Mouse (Mus musculus) right cerebral cortex, adult 18-20 months (tissue): Measurements from ENCODE around the gene Slc8a2.

ENCODE experiments used
- DNase-seq: peaks from one replicate; pipeline ENCODE4 v3.0.0; 2022; ENCODE audit warnings: mixed read lengths

Gene Slc8a2

DNA sequence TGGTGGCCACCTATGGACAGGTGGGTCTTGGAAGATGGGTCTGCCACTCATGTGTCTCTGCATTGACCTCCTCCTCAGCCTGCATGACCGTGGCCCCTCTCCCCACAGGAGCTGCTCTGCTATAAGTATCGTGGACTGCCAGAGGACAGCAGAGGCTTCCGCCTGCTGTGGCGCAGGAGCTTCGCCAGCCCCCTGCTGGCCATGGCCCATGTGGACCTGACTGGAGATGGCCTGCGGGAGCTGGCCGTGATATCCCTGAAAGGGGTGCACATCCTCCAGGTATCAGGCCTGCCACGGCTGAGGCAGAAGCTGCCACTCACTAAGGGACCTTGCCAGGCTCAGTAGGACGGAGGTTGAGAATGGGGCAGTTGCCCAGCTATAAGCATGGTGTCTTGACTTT, 3.8 kb upstream of the Slc8a2 start:
- no peak for DNase-seq

DNA sequence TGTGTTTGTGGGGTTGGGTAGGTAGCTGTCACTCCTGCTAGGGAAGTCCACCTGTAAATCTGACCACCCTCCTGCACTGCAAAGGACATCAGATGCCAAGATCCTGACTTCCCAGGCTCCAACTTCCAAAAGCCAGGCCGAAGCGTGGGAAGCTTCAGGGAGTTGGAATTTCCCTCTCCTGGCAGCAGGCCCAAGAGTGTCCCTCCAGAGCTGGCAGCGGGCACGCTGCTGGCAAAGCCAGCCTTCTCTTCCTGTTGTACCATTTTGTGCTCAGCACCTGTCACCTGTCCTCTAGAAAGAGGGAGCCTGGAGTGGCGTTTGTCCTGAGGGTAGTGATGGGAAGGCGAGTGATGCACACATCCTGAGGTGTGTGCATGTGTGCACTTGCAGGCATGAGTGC, 1.3 kb upstream of the Slc8a2 start:
- DNase-seq = peak; percentile 50

DNA sequence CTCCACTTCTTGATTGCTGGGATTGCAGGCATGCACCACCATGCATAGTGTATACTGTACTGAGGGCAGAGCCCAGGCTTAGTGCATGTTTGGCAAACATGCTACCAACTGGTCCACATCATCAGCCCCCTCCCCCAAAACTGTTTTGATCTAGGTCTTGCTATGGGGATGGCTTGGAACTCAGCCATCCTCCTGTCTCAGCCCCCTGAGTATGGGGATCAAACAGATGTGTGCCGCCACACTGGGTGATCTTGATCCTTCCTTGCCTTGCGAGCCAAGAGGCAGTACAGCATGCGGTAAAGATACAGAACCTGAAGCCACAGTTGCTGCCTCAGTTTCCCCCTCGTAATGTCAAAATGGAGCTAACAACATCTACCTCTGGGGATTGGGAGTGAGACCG, 727 bp upstream of the Slc8a2 start:
- no peak for DNase-seq

DNA sequence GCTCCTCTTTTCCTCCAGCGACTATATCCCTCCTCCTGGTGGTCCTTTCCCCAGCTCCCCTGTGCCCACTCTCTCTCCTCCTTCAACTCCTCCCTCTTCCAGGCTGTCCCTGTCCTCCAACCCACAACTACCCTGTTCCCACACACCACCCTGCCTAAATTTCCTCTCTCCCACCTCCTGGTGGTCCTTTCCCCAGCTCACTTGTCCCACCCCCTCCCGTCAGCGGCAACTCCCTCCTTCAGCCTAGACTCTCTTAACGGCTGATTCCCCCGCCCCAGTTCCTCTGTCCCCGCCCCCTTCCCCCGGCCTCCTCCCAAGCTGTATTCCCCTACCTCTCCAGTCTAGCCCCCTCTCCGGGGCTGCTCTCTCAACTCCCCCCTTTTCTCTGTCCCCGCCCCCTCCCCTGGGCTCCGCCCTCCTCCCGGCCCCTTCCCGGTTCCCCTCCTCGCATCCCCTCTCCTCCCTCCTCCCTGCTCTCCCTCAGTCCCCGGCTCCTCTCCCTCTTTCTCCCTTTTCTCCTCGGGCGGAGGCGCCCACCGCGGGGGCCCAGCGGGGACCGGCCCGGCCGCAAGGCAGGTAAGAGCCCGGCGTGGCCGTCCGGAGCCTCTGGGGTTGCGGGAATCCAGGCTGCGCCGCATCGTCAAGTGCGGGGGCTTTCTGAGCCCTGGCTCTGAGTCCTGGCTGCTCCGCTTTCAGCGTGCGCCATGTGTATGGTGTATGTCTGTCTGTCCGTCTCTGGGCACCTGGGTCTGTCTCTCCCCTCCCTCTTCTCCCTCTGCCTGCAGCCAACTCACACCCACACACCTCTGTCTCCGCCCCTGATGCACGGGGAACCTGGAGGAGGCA, 443 bp downstream of the Slc8a2 start:
- peak; percentile 58 for DNase-seq

DNA sequence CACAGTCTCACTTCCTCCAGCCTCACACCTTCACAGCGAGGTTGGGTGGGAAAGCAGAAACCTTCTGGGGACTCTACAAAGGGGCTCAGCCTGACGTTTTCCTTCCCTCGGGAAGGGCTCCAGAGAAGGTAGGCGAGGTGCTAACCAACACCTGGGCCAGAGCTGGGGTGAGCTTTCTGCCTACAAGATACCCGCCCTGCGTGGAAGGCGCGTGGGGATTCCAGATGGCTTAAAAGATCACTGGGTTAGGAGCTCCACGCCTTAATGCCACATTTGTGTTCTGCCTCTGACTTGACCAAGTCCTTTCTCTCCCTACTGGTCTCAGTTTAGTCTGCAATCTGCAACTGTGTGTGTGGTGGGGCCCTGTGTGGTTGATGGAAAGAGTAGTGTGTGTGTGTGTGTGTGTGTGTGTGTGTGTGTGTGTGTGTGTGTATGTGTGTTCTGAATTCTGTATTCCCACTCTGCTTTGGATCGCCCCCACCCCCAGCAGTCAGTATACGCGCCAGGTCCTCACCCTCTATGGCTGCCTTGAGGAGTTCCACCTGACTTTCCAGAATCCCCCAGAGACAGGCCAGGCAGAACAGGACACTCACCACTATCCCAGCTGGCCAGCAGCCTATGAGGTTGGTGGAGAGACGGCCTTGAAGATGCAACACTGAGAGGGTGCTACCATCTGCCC, 1.5 kb downstream of the Slc8a2 start:
- DNase-seq = peak; percentile 52

DNA sequence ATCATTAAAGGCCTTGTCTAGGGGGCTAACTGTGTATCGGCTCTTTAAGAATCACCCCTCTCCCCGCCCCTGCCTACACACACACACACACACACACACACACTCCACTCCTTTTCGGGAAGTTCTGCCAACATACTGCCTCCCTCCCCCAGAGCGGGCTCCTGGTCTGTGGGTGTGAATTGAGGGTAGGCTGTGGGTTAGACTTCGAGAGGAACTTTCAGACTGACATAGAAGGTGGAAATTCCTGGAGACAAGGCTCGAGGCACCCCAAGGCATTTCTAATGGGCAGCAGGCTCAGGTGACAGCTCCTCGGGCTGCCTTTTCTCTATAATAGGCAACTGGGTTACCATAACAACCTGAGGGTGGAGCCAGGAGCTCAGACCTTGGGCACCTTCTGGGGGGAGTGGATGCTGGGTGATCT, 2.5 kb downstream of the Slc8a2 start:
- DNase-seq = peak; percentile 54

DNA sequence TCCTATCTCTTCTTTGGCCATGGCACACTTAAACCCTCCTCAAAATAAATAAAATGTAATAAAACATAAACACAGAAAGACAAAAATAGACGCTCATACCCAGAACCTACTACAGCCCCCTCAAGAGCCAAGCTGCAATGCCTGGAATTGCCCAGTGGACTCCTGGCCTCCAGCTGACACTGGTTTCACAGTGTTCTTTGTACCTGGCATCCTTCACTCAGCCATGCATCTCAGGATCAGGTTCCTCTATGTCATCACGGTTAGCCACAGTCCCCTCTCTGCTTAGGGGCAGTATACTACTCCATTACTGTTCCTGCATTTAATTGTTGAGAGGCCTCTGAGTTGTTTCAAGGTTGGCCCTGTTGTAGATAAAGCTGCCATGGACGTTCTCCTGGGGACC, 3.3 kb downstream of the Slc8a2 start:
- DNase-seq = no peak

DNA sequence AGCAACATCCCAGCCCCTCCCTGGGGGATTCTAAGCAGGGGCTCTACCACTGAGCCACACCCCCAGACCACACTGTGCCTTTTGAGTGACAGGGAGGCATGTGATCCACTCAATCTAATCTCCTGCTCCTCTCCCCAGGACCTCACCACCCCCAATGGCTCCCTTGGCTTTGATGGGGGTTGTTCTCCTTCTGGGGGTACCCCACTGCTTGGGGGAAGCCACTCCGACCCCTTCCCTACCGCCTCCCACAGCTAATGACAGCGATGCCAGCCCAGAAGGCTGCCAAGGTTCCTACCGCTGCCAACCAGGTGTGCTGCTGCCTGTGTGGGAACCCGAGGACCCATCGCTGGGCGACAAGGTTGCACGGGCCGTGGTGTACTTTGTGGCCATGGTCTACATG, 4.1 kb downstream of the Slc8a2 start:
- DNase-seq = no peak

DNA sequence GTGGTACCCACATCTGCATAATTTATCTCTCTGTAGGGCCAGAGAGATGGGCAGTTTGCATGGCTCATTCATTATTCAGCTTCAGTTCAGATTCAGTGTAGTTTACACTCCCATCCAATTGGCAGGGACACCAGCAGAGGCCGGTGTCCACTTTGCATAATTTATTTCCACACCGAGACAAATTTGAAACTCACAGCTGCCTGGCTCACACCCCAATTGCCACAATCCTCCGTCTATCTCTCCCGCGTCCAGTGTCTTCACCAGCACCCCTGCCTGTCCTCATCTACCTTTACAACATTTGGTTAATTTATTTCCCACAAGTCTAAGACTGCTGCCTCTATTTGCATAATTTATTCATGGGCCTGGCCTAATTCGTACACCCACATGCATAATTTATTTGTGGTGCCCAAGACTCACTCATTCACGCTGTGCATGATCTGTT, 5.3 kb downstream of the Slc8a2 start:
- DNase-seq = no peak

DNA sequence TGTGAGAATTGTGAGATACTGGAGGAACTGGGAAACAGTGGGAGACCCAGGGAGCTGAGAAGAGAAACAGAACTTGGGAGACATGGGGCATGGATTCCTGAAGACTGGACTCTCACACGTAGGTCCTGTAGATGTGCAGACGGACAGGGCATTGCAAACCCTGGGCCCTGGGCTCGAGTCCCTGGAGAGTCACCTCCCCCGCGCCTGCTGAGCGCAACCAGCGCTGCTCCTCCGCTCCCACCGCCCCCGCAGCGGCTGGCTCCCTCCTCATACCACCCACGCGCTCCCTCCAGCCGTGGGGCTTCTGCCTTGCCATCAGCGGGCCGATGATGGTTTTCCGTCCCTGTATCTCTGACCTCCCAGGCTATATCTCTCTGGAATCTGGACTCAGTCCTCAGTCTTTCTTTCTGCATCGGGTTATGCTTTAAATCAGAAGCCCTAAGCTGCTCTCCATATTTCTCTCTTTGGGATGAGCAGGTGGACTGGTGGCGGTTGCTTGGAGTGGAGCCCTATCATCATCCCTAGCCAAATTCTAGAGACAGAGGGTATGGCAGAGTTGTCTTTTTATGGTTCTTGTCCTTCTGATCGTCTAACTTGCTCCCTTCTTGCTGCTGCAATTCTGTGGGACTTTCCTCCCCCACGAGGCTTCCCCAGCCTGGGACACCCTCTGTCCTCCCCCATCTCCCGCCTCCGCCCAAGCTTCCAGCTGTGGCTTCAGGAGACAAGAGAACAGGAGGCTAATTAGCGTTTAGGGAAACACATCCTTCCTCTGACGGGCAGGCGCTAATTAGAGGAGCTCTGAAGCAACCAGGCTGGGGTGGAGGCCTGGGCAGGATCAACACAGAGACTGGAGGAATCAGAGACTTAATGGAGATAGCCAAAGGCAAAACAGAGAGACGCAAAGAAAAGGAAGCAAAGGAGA, 17.1 kb downstream of the Slc8a2 start:
- DNase-seq = peak; percentile 83

DNA sequence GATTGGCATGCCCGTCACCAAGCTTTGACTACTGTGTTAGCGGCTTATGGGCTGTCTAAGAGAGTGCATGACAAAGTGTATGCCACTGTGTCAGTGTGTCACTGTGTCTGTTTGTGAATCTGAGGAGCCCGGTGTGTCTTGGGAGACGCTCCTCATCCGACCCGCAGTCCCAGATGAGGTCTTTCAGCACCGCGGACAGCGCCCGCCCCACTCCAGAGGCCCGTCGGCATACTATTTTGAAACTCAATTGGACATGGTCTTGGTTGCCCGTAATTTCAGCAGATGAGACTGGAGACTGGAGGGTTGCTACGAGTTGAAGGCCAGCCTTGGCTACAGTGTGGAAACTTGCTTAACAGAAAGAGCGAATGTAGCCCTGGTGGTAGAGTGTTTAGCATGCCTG, 18.0 kb downstream of the Slc8a2 start:
- DNase-seq = no peak

DNA sequence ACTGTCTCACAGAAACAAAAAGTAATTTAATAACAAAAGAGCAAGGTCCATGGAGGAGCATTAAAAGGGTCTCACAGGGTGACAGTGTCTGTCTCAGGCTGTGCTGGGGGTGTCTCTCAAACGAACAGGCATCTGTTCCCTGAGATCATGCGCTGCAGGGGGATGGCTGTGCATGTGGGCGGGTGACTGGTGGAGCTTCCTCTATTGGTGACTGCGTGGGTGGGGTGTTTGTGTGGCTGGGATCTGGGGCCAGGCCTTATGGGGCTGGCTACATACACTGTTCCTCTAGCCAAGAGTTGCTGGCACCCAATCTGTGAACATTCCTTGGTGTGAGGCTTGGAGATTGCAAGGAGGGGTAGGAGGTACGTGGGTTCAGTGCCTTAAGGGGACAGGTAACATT, 19.6 kb downstream of the Slc8a2 start:
- DNase-seq = peak; percentile 94

DNA sequence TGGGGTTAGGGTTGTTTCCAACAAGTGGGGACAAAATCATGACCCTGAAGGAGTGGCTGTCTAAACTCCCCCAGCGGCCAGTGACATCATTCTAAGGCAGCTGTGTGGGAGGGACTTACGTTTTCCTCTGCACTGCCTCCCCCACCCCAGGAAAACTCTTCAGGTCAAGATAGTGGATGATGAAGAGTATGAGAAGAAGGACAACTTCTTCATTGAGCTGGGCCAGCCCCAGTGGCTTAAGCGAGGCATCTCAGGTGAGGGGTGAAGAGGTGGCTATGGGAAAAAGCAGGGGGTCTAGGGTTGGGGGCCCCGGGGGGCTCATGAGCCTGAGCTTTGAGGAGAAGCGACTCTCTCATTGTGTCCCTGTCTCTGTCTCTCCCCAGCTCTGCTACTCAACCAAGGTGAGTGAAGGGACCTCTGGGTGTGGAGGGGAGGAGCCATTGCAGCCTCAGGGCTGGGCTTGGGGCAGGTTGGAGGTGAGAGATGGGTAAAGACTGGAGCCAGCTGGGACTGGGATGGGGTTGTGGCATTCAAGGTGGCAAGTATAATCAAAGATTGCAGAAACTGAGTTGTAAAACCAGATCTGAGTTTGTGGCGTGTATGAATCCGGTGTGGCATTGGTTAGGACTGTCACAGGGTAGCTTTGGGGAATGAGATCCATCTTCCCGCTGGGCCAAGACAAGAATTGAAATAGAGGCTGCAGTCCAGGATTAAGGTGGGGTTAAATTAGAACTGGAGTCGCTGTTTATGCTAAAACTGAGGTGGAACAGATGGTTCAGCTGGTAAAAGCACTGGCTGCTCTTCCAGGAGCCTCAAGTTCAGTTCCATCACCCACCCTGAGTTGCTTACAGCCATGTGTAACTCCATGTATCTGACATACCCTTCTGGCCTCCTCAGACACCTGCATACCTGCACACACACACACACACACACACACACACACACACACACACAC, 20.8 kb downstream of the Slc8a2 start:
- no peak for DNase-seq

DNA sequence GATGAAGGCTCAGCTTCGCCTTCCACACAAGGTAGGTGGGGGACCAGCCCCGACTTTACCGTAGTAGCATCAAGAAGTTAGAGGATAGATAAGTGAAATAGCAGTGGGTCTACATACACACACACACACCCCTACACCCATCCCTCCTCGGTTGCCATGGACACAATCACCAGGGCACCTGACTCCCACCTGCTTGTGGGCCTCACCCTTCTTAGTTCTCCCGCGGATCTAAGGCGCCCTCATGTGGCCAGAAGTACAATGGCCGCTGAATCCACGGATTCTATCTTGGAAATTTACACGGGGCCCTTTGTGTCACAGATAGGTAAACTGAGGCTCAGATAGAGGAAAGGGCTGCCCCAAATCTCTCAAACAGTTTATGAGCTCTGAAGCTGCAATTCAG, 23.9 kb downstream of the Slc8a2 start:
- peak; percentile 74 for DNase-seq

DNA sequence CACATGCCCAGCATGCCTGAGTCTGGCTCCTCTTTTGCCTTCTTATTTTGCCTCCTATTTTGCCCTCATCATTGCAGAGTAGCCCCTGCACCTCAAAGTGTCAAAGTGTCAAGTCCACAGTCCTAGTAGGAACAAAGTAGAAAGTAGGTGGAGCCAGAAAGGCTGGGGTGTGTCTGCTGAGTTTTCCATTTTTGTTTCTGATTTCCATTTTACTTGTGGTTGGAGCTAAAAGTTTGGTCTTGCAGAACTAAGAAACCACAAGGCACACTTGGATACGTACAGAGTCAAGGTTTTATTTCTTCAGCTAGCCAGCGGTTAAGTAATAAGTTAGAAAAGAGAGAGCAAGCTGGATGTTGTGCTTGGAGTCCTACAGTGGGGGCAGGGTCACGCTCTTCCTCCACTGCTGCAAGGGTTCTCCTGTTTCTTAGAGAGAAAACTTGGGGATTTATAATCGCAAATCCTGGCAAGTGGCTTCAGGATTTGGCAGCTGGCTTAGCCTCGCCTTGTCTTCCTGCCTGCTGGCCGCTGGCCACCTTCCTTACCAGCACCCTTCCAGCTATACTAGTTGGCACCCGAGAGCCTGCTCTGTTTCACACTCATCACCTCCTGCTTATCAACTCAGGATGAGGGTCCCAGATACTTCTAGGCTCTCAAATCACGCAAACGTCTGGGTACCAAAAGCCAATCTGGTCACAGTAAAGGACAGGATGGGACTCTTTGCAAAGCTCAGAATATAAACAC, 25.7 kb downstream of the Slc8a2 start:
- peak; percentile 63 for DNase-seq

DNA sequence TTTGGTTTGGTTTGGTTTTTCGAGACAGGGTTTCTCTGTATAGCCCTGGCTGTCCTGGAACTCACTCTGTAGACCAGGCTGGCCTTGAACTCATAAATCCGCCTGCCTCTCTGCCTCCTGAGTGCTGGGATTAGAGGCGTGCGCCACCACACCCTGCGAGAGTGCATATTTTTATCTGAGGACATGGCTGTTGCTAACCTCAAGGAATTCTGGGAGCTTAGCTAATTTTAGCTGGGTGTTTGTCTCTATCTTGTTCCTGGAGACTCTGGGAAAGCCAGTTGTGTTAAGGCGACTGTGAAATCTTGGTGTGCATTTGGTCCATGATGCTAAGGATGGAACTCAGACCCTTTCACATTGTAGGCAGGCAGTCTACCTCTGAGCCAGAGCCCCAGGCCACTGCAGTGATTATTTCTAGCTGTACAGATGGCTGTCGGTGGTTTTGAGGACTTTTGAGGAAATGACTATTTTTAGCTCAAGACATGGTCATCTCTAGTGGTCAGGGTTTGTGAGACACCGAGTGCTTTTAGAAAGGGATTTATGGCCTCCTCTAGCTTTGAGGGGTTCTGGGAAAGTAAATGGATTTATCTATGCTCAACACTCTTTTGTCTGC, 26.6 kb downstream of the Slc8a2 start:
- peak; percentile 63 for DNase-seq

DNA sequence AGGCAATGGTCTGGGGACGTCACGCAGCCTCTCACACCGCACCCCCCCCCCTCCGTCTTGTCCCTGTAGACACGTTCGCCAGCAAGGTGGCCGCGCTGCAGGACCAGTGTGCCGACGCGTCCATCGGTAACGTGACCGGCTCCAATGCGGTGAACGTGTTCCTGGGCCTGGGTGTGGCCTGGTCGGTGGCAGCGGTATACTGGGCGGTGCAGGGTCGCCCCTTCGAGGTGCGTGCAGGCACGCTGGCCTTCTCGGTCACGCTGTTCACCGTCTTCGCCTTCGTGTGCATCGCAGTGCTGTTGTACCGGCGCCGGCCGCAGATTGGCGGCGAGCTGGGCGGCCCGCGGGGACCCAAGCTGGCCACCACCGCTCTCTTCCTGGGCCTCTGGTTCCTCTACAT, 29.1 kb downstream of the Slc8a2 start:
- no peak for DNase-seq

DNA sequence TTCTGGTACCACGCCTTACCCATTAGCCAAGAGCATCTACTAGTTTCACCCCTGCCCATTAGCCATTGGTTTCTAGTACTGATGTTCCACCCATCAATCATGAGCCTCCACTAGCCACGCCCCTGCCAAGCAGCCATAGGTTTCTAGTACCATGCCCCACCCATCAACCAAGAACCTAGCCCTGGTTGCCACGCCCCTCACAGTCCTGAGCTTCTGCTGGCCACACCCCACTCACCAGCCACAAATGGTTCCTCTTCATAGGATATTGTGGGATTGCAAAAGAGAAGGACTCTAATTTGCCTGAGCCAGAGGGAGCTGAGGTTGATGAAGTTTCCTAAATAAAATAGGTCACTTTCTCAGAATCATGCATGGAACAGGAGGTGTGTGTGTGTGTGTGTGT, 31.1 kb downstream of the Slc8a2 start:
- no peak for DNase-seq

DNA sequence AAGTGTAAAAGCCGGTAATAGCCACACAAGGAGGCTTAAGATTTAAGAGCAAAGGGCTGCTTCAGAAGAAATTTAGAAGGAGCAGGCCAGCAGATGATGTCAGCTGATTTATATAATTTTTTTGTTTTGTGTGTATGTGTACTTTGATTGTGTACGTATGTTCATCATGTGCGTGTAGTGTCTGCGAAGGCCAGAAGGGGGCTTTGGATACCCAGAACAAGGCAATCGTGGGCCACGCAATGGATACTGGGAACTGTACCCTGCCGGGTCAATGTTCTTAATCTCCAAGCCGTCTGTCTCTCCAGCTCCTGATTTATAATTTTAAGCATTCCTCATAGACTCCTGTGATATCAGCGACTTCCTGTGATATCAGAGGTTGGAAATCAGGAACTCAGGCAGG, 31.7 kb downstream of the Slc8a2 start:
- DNase-seq = no peak

DNA sequence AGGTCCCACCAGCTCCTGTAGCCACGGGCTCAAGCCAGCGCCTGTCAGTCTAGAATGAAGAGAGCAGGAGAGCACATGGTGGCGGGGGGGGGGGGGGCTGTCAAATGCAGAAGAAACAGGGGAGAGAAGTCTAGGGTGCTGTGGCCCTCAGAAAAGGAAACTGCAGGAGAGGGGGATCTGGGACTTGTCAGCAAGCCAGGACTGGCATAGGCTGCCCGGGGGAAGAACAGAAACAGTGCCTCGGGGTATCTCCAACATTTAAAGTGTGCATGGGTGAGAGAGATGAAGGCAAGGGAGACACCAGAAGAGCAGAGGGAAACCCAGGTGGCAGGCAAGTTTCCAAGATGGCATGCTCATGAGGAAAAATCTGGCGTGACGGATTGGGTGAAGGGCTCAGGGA, 32.4 kb downstream of the Slc8a2 start:
- DNase-seq = no peak

DNA sequence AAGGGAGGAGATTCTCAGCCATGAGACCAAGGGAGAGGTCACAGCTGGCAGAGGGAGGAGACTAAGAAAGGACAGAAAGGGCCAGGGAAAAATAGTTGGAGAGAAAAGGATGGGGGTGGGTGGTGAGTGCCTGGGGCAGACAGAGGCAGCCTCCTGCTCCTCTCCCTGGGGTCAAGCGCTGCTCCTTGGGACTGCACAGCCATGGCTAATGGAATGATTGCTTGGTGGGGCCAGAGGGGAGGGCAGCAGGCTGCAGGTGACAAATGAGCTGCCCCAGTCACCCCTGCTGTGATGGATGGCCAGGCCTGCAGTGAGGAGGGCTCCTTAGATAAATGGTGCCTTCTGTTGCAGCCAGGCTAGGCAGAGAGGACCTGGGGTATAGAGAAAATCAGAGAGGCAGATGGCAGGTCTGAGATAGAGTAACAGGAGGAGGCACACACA, 42.5 kb downstream of the Slc8a2 start:
- DNase-seq = no peak
